Mouse (Mus musculus): Measurements from ENCODE around the gene Ceacam16.

Ceacam16 gene

GRCm38 (mm10) chr7:19856283-19856682, 4.8 kb downstream of the Ceacam16 start:
- CTCF ChIA-PET = interaction anchor here in 3 of 4 experiments (0.6 to 1.8 kb wide), 3 partner anchors 9 to 59 kb away, joined by 3 to 4 read pairs (median 3); no protein-coding TSS in a partner anchor
- POLR2A ChIA-PET = interaction anchor here in 3 of 4 experiments (0.7 to 1.7 kb wide), 3 partner anchors 10 to 60 kb away, joined by 3 to 5 read pairs (median 3); partner anchors contain the start of gene Cblc (in 1 of the 3)

DNA sequence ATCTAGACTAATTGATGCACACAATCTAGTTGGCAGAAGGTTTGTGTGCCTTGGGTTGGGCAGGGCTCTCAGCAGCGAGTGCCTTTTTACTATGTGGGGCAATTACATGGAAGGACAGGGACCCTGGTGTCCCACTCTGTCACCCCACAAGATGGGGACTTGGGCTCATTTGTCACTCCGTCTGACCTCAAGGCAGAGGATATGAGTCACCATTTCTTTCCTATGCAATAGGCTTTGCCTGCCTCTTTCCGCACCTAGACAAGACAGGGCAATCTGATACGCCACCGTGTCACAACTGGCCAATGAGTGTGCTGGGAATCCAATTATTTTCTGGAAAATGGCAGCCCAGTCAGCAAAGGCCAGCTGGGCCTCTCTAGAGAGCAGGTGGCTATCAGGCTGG, 5.4 kb downstream of the Ceacam16 start:
- ChIA-PET POLR2A (interaction anchor here in 1 of 4 experiments (0.6 to 0.7 kb wide), 2 partner anchors 12 to 22 kb away, joined by 3 read pairs; no protein-coding TSS in a partner anchor), CTCF (interaction anchor here (0.6 to 1.8 kb wide), 6 partner anchors 13 to 107 kb away, joined by 3 to 5 read pairs (median 4); partner anchors contain the start of gene Cblc (in 1 of the 4))

DNA sequence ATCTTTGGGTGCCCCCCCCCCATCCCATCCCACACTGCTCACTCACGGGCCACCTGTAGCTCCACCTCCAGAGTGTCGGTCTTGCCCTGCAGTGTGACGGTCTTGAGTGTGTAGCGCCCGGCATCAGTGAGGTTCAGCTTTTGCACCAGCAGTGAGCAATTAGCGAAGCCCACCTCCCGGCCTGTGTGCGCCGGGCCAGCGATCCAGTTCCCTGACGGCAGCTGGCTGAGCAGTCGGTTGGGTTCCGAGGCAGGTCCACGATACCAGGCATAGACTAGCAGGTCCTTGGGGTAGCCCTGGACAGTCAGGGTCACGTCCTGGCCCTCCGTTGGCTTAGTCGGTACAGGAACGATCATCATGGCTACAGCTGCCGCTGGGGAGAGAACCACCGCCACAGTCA, 7.6 kb downstream of the Ceacam16 start:
- ChIA-PET POLR2A (interaction anchor here in 2 of 4 experiments (0.7 to 1.5 kb wide), 4 partner anchors 12 to 38 kb away, joined by 3 to 5 read pairs (median 4); no protein-coding TSS in a partner anchor), CTCF (interaction anchor here in 2 of 4 experiments (1.7 to 7.0 kb wide), 3 partner anchors 9 to 51 kb away, joined by 4 to 106 read pairs (median 6); no protein-coding TSS in a partner anchor)

- POLR2A ChIA-PET = interaction anchor here in 2 of 4 experiments (0.7 to 1.4 kb wide), 8 partner anchors 8 to 58 kb away, joined by 3 to 4 read pairs (median 3); no protein-coding TSS in a partner anchor
- CTCF ChIA-PET = interaction anchor here in 3 of 4 experiments (0.6 to 7.0 kb wide), 16 partner anchors 8 to 487 kb away, joined by 3 to 106 read pairs (median 4); partner anchors contain the start of gene Cblc (in 1 of the 3)
Measured at GRCm38 (mm10) chr7:19851858-19852570, 9.1 kb downstream of the Ceacam16 start, which contains the start of gene Gm19345. TSS of gene Gm19345 (plus strand) at chr7:19852003.

GRCm38 (mm10) chr7:19844521-19845171, 16.5 kb downstream of the Ceacam16 start:
- CTCF ChIA-PET = interaction anchor here (0.6 to 3.3 kb wide), 24 partner anchors 8 to 112 kb away, joined by 3 to 35 read pairs (median 4); partner anchors contain the start of genes Cblc (in 2 of the 4) and Bcl3 (in 1 of the 4)
- POLR2A ChIA-PET = interaction anchor here in 3 of 4 experiments (0.5 to 3.5 kb wide), 22 partner anchors 13 to 84 kb away, joined by 3 to 26 read pairs (median 3); partner anchors contain the start of gene Bcl3 (in 2 of the 3)

DNA sequence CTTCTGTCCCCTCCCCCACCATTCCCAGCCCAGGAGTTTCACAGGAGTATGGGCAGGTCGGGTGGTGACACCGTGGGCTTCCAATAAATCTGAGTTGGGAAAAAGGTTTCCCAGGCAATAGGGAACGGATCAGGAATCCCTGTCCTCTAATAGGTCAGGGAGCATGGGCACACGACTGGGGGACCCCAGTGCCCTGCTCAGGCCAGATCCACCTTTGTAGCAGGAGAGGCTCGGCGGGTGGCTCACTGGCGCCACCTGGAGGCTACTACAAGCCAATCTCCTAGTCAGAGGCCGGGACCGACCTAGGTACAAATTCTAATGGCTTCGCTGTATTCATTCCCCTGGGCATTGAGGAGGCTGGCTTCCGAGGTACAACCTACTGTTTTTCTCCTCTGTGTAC, 17.5 kb downstream of the Ceacam16 start:
- ChIA-PET POLR2A (interaction anchor here in 3 of 4 experiments (0.7 to 3.5 kb wide), 13 partner anchors 13 to 41 kb away, joined by 3 to 26 read pairs (median 5); partner anchors contain the start of gene Bcl3 (in 2 of the 3)), CTCF (interaction anchor here (0.5 to 3.3 kb wide), 30 partner anchors 9 to 1666 kb away, joined by 3 to 35 read pairs (median 5); partner anchors contain the start of genes Cblc (in 2 of the 4) and Bcl3 (in 1 of the 4))

DNA sequence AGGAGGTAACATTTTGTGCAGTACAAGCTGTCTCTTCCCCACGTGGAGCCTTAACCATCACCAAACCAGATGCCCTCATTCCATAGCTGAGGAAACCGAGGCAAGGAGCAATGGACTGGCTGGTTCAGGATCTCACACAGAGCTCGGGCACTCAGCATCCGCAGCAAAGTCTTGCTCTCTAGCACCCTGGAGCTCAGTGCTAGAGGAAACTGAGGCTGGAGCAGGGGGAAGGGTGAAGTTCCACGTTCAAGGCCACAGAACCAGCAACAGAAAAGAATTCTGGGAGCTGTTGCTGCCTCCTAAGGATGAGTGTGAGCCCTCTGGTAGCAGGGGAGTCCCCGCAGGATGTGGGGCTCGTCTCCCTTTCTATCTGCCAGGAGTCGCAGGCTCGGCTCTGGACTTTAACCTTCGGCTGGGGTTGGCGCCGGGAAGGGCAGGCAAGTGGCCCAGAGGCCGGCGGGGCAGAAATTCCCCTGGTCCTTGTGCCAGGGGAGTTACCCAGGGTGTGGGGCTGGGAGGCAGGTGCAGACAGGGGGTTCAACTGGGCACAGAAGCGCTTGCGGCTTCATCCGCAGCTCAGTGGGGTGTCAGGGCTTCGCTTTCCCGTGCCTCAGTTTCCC, 18.1 kb downstream of the Ceacam16 start:
- CTCF ChIA-PET = interaction anchor here (0.5 to 3.3 kb wide), 27 partner anchors 13 to 1665 kb away, joined by 3 to 35 read pairs (median 5); partner anchors contain the start of genes Cblc (in 2 of the 4), Bcl3 (in 1 of the 4), Nectin2 (in 1 of the 4) and Tomm40 (in 1 of the 4)
- POLR2A ChIA-PET = interaction anchor here in 3 of 4 experiments (0.6 to 3.5 kb wide), 21 partner anchors 9 to 40 kb away, joined by 3 to 26 read pairs (median 4); partner anchors contain the start of gene Bcl3 (in 1 of the 3)

DNA sequence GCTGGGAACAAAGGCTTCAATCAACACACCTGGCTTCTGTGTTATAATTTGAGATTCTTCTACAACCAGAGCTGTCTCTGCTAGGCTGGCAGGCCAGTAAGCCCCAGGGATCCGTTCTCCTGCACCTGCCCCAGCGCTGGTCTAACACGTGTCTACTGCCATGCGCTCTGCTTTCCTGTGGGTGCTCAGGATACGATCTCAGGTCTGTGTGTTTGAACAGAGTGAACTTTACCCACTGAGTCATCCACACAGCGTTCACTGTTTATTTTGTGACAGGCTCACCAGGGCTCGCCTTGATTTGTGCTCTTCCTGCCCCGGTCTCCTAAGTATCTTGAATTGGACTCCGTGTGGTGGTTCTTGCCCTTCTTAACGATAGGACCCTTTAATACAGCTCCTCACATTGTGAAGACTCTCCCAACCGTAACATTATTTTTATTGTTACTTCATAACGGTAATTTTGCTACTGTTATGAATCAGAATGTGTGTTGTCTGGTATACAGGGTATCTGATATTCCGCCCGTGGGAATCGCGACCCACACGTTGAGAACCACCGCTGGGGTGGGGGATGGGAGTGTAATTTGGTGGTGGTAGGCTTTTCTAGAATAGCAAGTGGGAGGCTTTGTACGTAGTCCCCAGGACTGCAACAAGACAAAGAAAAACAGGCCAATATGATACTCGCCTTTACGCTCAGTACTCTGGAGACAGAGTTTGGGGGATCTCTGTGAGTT, 19.2 kb downstream of the Ceacam16 start:
- CTCF ChIA-PET = interaction anchor here in 3 of 4 experiments (0.6 to 3.3 kb wide), 6 partner anchors 8 to 45 kb away, joined by 6 to 35 read pairs (median 8); partner anchors contain the start of gene Cblc (in 1 of the 3)

GRCm38 (mm10) chr7:19840936-19841335, 20.2 kb downstream of the Ceacam16 start:
- POLR2A ChIA-PET = interaction anchor here in 2 of 4 experiments (0.7 to 1.7 kb wide), 7 partner anchors 9 to 35 kb away, joined by 3 to 5 read pairs (median 3); no protein-coding TSS in a partner anchor
- CTCF ChIA-PET = interaction anchor here in 2 of 4 experiments (1.2 to 1.9 kb wide), 2 partner anchors 9 to 35 kb away, joined by 3 to 6 read pairs; no protein-coding TSS in a partner anchor

More for the DNA sequence above, 19.2 kb downstream of the Ceacam16 start:
- POLR2A ChIA-PET = interaction anchor here in 3 of 4 experiments (0.8 to 1.7 kb wide), 8 partner anchors 10 to 34 kb away, joined by 3 to 5 read pairs (median 3); no protein-coding TSS in a partner anchor

DNA sequence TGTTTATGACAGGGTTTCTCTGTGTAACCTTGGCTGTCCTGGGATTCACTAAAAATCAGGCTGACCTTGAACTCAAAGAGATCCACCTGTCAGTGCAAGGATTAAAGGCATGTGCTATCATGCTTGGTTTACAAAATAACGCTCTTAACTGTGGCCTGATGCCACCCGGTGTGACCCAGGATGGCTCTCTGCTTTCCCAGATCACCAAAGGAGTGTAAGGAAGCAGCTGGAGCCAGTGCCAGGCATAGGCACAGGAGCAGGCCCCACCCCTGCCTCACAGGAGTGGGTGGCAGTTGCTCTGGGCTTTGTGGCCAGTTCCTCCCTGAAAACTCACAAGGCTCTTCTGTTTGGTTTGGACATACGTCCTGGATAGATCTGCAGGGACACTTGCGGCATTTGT, 20.7 kb downstream of the Ceacam16 start:
- CTCF ChIA-PET = interaction anchor here in 2 of 4 experiments (1.2 to 1.9 kb wide), 2 partner anchors 10 to 35 kb away, joined by 3 to 6 read pairs; no protein-coding TSS in a partner anchor
- POLR2A ChIA-PET = interaction anchor here in 1 of 4 experiments (0.7 to 1.7 kb wide), 4 partner anchors 9 to 29 kb away, joined by 3 to 4 read pairs (median 3); no protein-coding TSS in a partner anchor

GRCm38 (mm10) chr7:19836843-19837242, 24.3 kb downstream of the Ceacam16 start:
- ChIA-PET POLR2A (interaction anchor here in 3 of 4 experiments (0.6 to 1.8 kb wide), 7 partner anchors 10 to 26 kb away, joined by 3 to 5 read pairs (median 4); no protein-coding TSS in a partner anchor), CTCF (interaction anchor here in 2 of 4 experiments (0.5 to 1.2 kb wide), 6 partner anchors 12 to 121 kb away, joined by 3 to 14 read pairs (median 4); no protein-coding TSS in a partner anchor)

DNA sequence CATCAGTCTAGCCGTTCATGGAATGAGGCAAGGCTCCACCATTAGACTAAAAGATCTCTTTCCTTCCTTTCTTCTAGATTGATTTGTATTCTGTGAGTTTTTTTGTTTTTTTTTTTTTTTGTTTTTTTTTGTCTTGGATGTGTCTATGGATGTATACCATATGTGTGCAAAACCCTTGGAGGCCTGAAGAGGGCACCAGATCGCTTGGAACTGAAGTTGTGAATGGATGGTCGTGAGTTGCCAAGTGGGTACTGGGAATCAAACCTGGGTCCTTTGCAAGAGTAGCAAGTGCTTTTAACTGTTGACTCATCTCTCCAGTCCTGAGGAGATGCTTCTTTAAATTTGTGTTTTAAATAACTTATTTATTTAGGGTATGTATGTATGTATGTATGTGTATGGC, 27.0 kb downstream of the Ceacam16 start:
- ChIA-PET CTCF (interaction anchor here in 2 of 4 experiments (0.7 to 1.0 kb wide), 4 partner anchors 11 to 33 kb away, joined by 3 to 4 read pairs (median 3); no protein-coding TSS in a partner anchor), POLR2A (interaction anchor here (0.7 to 1.7 kb wide), 4 partner anchors 9 to 43 kb away, joined by 3 to 4 read pairs (median 4); no protein-coding TSS in a partner anchor)

DNA sequence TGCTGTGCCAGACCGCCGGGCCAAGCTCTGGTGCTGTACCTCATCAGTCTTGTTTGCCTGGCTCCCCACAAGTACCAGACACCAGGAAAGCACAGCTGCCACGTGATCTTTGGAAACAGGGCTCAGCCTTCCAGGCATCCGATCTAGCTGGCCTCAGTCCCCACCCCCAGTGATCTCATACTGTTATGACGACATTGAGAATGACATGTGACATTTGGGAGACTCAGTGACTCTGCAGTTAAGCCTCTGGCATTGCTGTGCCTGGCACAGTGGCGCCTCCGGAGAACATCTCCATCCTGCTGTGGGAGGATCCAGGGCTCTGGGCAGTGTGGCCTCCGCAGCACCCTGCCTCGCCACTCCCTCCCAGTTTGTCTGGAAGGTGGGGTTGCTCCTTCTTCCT, 29.3 kb downstream of the Ceacam16 start:
- ChIA-PET POLR2A (interaction anchor here in 3 of 4 experiments (0.5 to 4.5 kb wide), 21 partner anchors 8 to 868 kb away, joined by 3 to 21 read pairs (median 4); partner anchors contain the start of gene Bcl3 (in 3 of the 3)), CTCF (interaction anchor here in 3 of 4 experiments (0.5 to 1.9 kb wide), 8 partner anchors 28 to 165 kb away, joined by 3 to 5 read pairs (median 4); no protein-coding TSS in a partner anchor)

GRCm38 (mm10) chr7:19830682-19831156, 30.4 kb downstream of the Ceacam16 start:
- POLR2A ChIA-PET = interaction anchor here in 3 of 4 experiments (0.6 to 4.5 kb wide), 22 partner anchors 8 to 115 kb away, joined by 3 to 21 read pairs (median 4); partner anchors contain the start of gene Bcl3 (in 2 of the 3)
- CTCF ChIA-PET = interaction anchor here in 3 of 4 experiments (0.6 to 2.3 kb wide), 12 partner anchors 12 to 315 kb away, joined by 3 to 10 read pairs (median 4); no protein-coding TSS in a partner anchor

GRCm38 (mm10) chr7:19829694-19830093, 31.4 kb downstream of the Ceacam16 start:
- POLR2A ChIA-PET = interaction anchor here (0.7 to 4.5 kb wide), 14 partner anchors 11 to 60 kb away, joined by 3 to 21 read pairs (median 4); no protein-coding TSS in a partner anchor

More at GRCm38 (mm10) chr7:19829694-19830093, 31.4 kb downstream of the Ceacam16 start:
- CTCF ChIA-PET = interaction anchor here in 3 of 4 experiments (0.6 to 2.3 kb wide), 13 partner anchors 13 to 127 kb away, joined by 3 to 10 read pairs (median 3); partner anchors contain the start of gene Bcam (in 1 of the 3)
